In the genomic region with DNA sequence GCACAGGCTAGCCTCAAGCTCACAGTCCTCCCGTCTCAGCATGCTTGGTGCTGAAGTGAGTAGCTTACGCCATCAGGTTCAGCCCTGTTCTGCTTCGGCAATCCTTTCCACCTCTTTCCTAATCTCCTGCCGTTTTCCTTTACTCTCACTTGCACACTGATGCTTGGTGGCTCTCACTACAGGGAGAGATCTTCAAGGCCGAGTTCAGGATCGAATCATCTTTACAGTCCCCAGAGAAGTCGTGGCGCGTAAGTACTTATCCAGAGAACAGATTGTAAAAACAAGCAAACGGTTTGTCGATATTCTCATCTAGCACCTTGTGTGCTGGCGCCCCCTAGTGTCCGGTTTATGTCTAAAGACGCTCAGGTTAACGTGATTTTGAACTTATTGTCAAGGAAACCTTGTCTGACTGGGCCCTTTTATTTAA, we compare ENCODE assay signal across 8 mouse cellular contexts. TPM values are rescaled to one million over a fixed set of nuclear protein-coding genes. Genes with fewer than 3 reads are reported as not detected.
A peak's percentile ranks its signal among the peaks of the same experiment; 100 is the strongest.
DNase-seq lines count a peak whose midpoint lies in the region; ATAC-seq lines count a peak whose summit lies in the region.

No protein-coding gene starts in this region.

- no peaks in the 10 kb centered on the region for H3K27me3 ChIP-seq in hindbrain, embryonic 15.5 days

- H3K4me2 ChIP-seq in hindbrain, embryonic 15.5 days: peak overlapping the region; percentile 57

- peak; percentile 65 for ATAC-seq in hindbrain, embryonic 15.5 days (ENCODE audit: low FRiP score, low read depth)

- peaks cover 10% of the 10 kb centered on the region for H3K4me1 ChIP-seq in hindbrain, embryonic 15.5 days (replicated peaks)

- H3K9ac ChIP-seq in hindbrain, embryonic 15.5 days: peak overlapping the region; percentile 45

- peak overlapping the region; percentile 39 for H3K4me3 ChIP-seq in hindbrain, embryonic 15.5 days

- no peaks in the 10 kb centered on the region for H3K36me3 ChIP-seq in hindbrain, embryonic 15.5 days

- DNase-seq in WW6 (ENCODE audit: low read depth, low spot score): peak; percentile 83
- DNase-seq in cerebellum, postnatal 25 days: peak; percentile 85 to 94
- peak; percentile 69 for DNase-seq in gastrocnemius, adult 18-20 months (ENCODE audit: low spot score)
- DNase-seq in layer of hippocampus, postnatal 36 days: peak; percentile 76 to 79
- DNase-seq in lung, postnatal 25 days (ENCODE audit: low spot score): peak; percentile 74
- peak; percentile 97 for DNase-seq in retina, embryonic 14.5 days (ENCODE audit: low spot score)
- DNase-seq in thymus, postnatal 36 days: peak; percentile 81 to 83

- WGBS in hindbrain, embryonic 15.5 days: 2% methylated on average over 15 of the region's 15 CpGs

- H3K9me3 ChIP-seq in hindbrain, embryonic 15.5 days: no peaks in the 10 kb centered on the region

- no peak overlapping the region for H3K27ac ChIP-seq in hindbrain, embryonic 15.5 days (replicated peaks)

RNA-seq across cellular contexts. Expression of a gene that starts 10.2 kb away (rescaled TPM):
- not detected for total RNA-seq in gastrocnemius, adult 18-20 months (2021)
- 0.30 TPM in 1 of 2 replicates, not detected in the other for polyA plus RNA-seq in hindbrain, embryonic 15.5 days (2015; fragmentation: Nextera tagmentation; extraction: Ambion mirVana)
- total RNA-seq in layer of hippocampus, postnatal 36 days (2021): not detected

RNA-seq across cellular contexts. Expression of a gene that starts 58.0 kb away (rescaled TPM):
- 10 to 100 TPM; 27.0 to 30.1 TPM for total RNA-seq in gastrocnemius, adult 18-20 months (2021)
- polyA plus RNA-seq in hindbrain, embryonic 15.5 days (2015; fragmentation: Nextera tagmentation; extraction: Ambion mirVana): 185 and 188 TPM in 2 replicates
- total RNA-seq in layer of hippocampus, postnatal 36 days (2021): 100 to 1,000 TPM in 1 of 2 experiments, 10 to 100 TPM in 1; 93.1 to 101 TPM
